In genomic region chr9:46013009-46013586, GRCm38 (mm10) we compare ENCODE assay signal across 7 mouse cellular contexts. TPM values are rescaled to one million over a fixed set of nuclear protein-coding genes. Genes with fewer than 3 reads are reported as not detected.
A peak's percentile ranks its signal among the peaks of the same experiment; 100 is the strongest.
DNase-seq lines count a peak whose midpoint lies in the region; ATAC-seq lines count a peak whose summit lies in the region.

No protein-coding gene starts in this region.

- H3K9ac ChIP-seq in lung, embryonic 15.5 days: peak overlapping the region; percentile 95

- peak overlapping the region; percentile 71 for H3K4me2 ChIP-seq in lung, embryonic 15.5 days

- ATAC-seq in lung, embryonic 15.5 days (ENCODE audit: borderline replicate concordance, extremely low read depth, low FRiP score, low TSS enrichment): peak; percentile 47

- H3K4me1 ChIP-seq in brown adipose tissue, adult 24 weeks (ENCODE audit: control insufficient read depth, insufficient read depth, insufficient read length, low read length): peaks cover 15% of the 10 kb centered on the region
- peaks cover 60% of the 10 kb centered on the region for H3K4me1 ChIP-seq in lung, embryonic 15.5 days

- DNase-seq in A20 (ENCODE audit: low read depth, low spot score): peak; percentile 64
- DNase-seq in CD4-positive helper T cell, adult 2 months (ENCODE audit: low read depth, low spot score): peak; percentile 57
- peak; percentile 24 to 53 for DNase-seq in gastrocnemius, postnatal 36 days
- DNase-seq in kidney, adult 18-20 months: peak; percentile 61
- DNase-seq in right cerebral cortex, postnatal 25 days: peak; percentile 30

- no peaks in the 10 kb centered on the region for H3K36me3 ChIP-seq in lung, embryonic 15.5 days

- under 1% methylated on average over 44 of the region's 46 CpGs for WGBS in lung, embryonic 15.5 days

- no peaks in the 10 kb centered on the region for H3K9me3 ChIP-seq in lung, embryonic 15.5 days

- peak overlapping the region; percentile 82 for H3K4me3 ChIP-seq in brown adipose tissue, adult 24 weeks (ENCODE audit: insufficient read depth, low read depth, low read length)
- peak overlapping the region; percentile 99 for H3K4me3 ChIP-seq in lung, embryonic 15.5 days

- intact Hi-C loops in gastrocnemius, postnatal 36 days (cut with DNase I): no loop called here

- H3K27ac ChIP-seq in brown adipose tissue, adult 24 weeks (replicated peaks; ENCODE audit: low read depth, low read length): peak overlapping the region; percentile 88
- H3K27ac ChIP-seq in lung, embryonic 15.5 days: peak overlapping the region; percentile 95

- no peaks in the 10 kb centered on the region for H3K27me3 ChIP-seq in lung, embryonic 15.5 days

RNA-seq across cellular contexts. Expression of gene Sik3, which starts 0.5 kb away (rescaled TPM):
- 14.9 and 16.1 TPM in 2 replicates for polyA plus RNA-seq in brown adipose tissue, adult 24 weeks (2012; ENCODE audit: insufficient read depth, insufficient read length, missing spikeins)
- total RNA-seq in gastrocnemius, postnatal 36 days (2021): 10 to 100 TPM; 28.6 to 43.1 TPM
- polyA plus RNA-seq in lung, embryonic 15.5 days (2015; fragmentation: Nextera tagmentation; extraction: Ambion mirVana): 12.8 TPM in 2 replicates

RNA-seq across cellular contexts. Expression of gene Pafah1b2, which starts 0.6 kb away (rescaled TPM):
- polyA plus RNA-seq in brown adipose tissue, adult 24 weeks (2012; ENCODE audit: insufficient read depth, insufficient read length, missing spikeins): 27.8 and 43.8 TPM in 2 replicates
- 10 to 100 TPM; 24.7 to 26.8 TPM for total RNA-seq in gastrocnemius, postnatal 36 days (2021)
- polyA plus RNA-seq in lung, embryonic 15.5 days (2015; fragmentation: Nextera tagmentation; extraction: Ambion mirVana): 174 and 175 TPM in 2 replicates

RNA-seq across cellular contexts. Expression of gene Sidt2, which starts 58.0 kb away (rescaled TPM):
- 19.6 and 42.1 TPM in 2 replicates for polyA plus RNA-seq in brown adipose tissue, adult 24 weeks (2012; ENCODE audit: insufficient read depth, insufficient read length, missing spikeins)
- 10 to 100 TPM; 61.1 to 74.9 TPM for total RNA-seq in gastrocnemius, postnatal 36 days (2021)
- polyA plus RNA-seq in lung, embryonic 15.5 days (2015; fragmentation: Nextera tagmentation; extraction: Ambion mirVana): 31.6 and 36.9 TPM in 2 replicates

Comparison
In these comparisons a context has a peak if more than half of its experiments do, and no peak if none do; other contexts are left out.
1. Peak in every context shown above with its lines: DNase-seq, ATAC-seq, H3K4me3 ChIP-seq and H3K27ac ChIP-seq.